Mouse (Mus musculus): ENCODE measurements around the gene Capn7. TPM values are rescaled to one million over a fixed set of nuclear protein-coding genes. Genes with fewer than 3 reads are reported as not detected.

Gene Capn7
- total and polyA plus RNA-seq, 3 experiments = 23.2 to 83.7 (median 30.0) TPM

- Histone ChIP-seq H3K36me3 (ENCODE audit: control insufficient read depth in 1 of 2, insufficient read depth in 2 of 2, low read length in 2 of 2) (peaks cover 0 to 11% of the 10 kb centered on the region in 2 experiments; a peak in 2 of 4 replicates), H3K27ac (ENCODE audit: control insufficient read depth, low read depth, low read length) (no peak overlapping the region), H3K4me3 (ENCODE audit: control insufficient read depth in 1 of 2, insufficient read depth in 1 of 2, low read depth in 2 of 2, low read length in 2 of 2) (no peak overlapping the region), H3K27me3 (ENCODE audit: control insufficient read depth in 1 of 2, insufficient read depth in 2 of 2, low read length in 2 of 2) (no peaks in the 10 kb centered on the region), H3K9ac (ENCODE audit: control insufficient read depth, low read depth, low read length, poor library complexity, severe bottlenecking) (no peak overlapping the region), H3K4me1 (ENCODE audit: control insufficient read depth in 1 of 2, insufficient read depth in 2 of 2, low read length in 2 of 2) (peaks cover 4 to 10% of the 10 kb centered on the region in 2 experiments), H3K79me2 (ENCODE audit: control insufficient read depth, insufficient read depth, low read length, poor library complexity) (no peaks in the 10 kb centered on the region), H3K9me3 (replicated peaks; ENCODE audit: insufficient read depth, low read length) (no peaks in the 10 kb centered on the region)
- TF ChIP-seq POLR2A (IDR thresholded peaks at IDR 0.05; ENCODE audit: control insufficient read depth in 1 of 2, insufficient read depth in 1 of 2, low read depth in 1 of 2, low read length in 2 of 2, poor library complexity in 1 of 2) (no peak), POLR2AphosphoS5 (IDR thresholded peaks at IDR 0.05; ENCODE audit: borderline replicate concordance, low read depth, low read length) (no peak), MAZ (IDR thresholded peaks at IDR 0.05; ENCODE audit: low read depth, low read length) (no peak), MAFK (IDR thresholded peaks at IDR 0.05; ENCODE audit: borderline replicate concordance, low read depth, low read length) (no peak), RCOR1 (IDR thresholded peaks at IDR 0.05; ENCODE audit: low read depth, low read length) (no peak), SIN3A (IDR thresholded peaks at IDR 0.05; ENCODE audit: low read length) (no peak), MXI1 (IDR thresholded peaks at IDR 0.05; ENCODE audit: low read depth, low read length) (no peak), CHD2 (IDR thresholded peaks at IDR 0.05; ENCODE audit: low read length) (no peak)
- DNase-seq (ENCODE audit: low read depth, low spot score) = no peak
Measured at GRCm38 (mm10) chr14:31407911-31408604, 71.6 kb downstream of the Capn7 start.

DNA sequence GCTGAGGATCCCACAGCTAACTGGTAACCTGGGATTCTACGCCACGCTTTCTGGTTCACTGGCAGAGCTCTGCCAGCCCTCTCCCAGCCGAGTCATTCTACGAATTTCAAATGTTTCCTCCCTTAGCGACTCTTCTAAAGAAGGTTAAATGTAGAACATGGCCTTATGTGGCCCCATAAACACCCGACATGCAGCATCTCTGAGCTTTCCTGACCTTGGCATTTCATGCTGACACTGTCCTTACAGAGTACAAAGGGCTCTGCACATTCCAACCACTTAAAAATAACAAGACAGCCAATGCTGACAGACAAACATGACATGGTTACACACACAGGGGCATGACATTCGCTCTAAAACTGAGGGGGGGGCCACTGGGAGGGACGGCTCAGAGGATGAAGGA, 72.2 kb downstream of the Capn7 start:
- Histone ChIP-seq H3K9ac (ENCODE audit: control insufficient read depth, low read depth, low read length, poor library complexity, severe bottlenecking) (no peak overlapping the region), H3K4me1 (ENCODE audit: control insufficient read depth in 1 of 2, insufficient read depth in 2 of 2, low read length in 2 of 2) (peaks cover 2 to 6% of the 10 kb centered on the region in 2 experiments; a peak in 3 of 4 replicates), H3K27me3 (ENCODE audit: control insufficient read depth in 1 of 2, insufficient read depth in 2 of 2, low read length in 2 of 2) (no peaks in the 10 kb centered on the region), H3K4me3 (ENCODE audit: control insufficient read depth in 1 of 2, insufficient read depth in 1 of 2, low read depth in 2 of 2, low read length in 2 of 2) (no peak overlapping the region), H3K79me2 (ENCODE audit: control insufficient read depth, insufficient read depth, low read length, poor library complexity) (no peaks in the 10 kb centered on the region), H3K36me3 (ENCODE audit: control insufficient read depth in 1 of 2, insufficient read depth in 2 of 2, low read length in 2 of 2) (peaks cover 0 to 7% of the 10 kb centered on the region in 2 experiments; a peak in 2 of 4 replicates), H3K9me3 (replicated peaks; ENCODE audit: insufficient read depth, low read length) (no peaks in the 10 kb centered on the region), H3K27ac (ENCODE audit: control insufficient read depth, low read depth, low read length) (no peak overlapping the region)
- DNase-seq (ENCODE audit: low read depth, low spot score) = no peak
- TF ChIP-seq ETS1 (IDR thresholded peaks at IDR 0.05; ENCODE audit: low read depth, low read length) = no peak
- no peak for TF ChIP-seq BHLHE40 (IDR thresholded peaks at IDR 0.05; ENCODE audit: borderline replicate concordance, low read depth, low read length)
- TF ChIP-seq TBP (IDR thresholded peaks at IDR 0.05; ENCODE audit: low read depth, low read length) = no peak

- Histone ChIP-seq H3K27ac (ENCODE audit: control insufficient read depth, low read depth, low read length) (no peak overlapping the region), H3K4me3 (ENCODE audit: control insufficient read depth in 1 of 2, insufficient read depth in 1 of 2, low read depth in 2 of 2, low read length in 2 of 2) (no peak overlapping the region), H3K79me2 (ENCODE audit: control insufficient read depth, insufficient read depth, low read length, poor library complexity) (no peaks in the 10 kb centered on the region), H3K36me3 (ENCODE audit: control insufficient read depth in 1 of 2, insufficient read depth in 2 of 2, low read length in 2 of 2) (no peaks in the 10 kb centered on the region), H3K9ac (ENCODE audit: control insufficient read depth, low read depth, low read length, poor library complexity, severe bottlenecking) (no peak overlapping the region), H3K27me3 (ENCODE audit: control insufficient read depth in 1 of 2, insufficient read depth in 2 of 2, low read length in 2 of 2) (no peaks in the 10 kb centered on the region), H3K4me1 (ENCODE audit: control insufficient read depth in 1 of 2, insufficient read depth in 2 of 2, low read length in 2 of 2) (no peaks in the 10 kb centered on the region; a peak in 1 of 4 replicates), H3K9me3 (replicated peaks; ENCODE audit: insufficient read depth, low read length) (no peaks in the 10 kb centered on the region)
- TF ChIP-seq JUND (IDR thresholded peaks at IDR 0.05; ENCODE audit: low read depth, low read length) = no peak
- DNase-seq (ENCODE audit: low read depth, low spot score) = no peak
Measured at GRCm38 (mm10) chr14:31410123-31410724, 73.8 kb downstream of the Capn7 start.

All from MEL (cell line).